Mouse (Mus musculus) embryonic facial prominence, embryonic 14.5 days (tissue): ENCODE measurements around the gene Tnfsf12. TPM values are rescaled to one million over a fixed set of nuclear protein-coding genes. Genes with fewer than 3 reads are reported as not detected.

ENCODE experiments used
- ATAC-seq: fragments of 200-750 bp; cut with Nextera tagmentation; 2 replicates; pipeline ENCODE4 v1.8.0; 2017; ENCODE audit warnings: low read depth, moderate number of reproducible peaks, moderate TSS enrichment
- DNase-seq: peaks from one replicate; pipeline ENCODE4 v3.0.0-alpha.2; 2015; ENCODE audit warnings: low spot score
- H3K27ac ChIP-seq: fragments of 300-500 bp; sonication (generic); replicated peaks from 2 replicates; pipeline ENCODE4 v1.5.1; 2014; ENCODE audit warnings: low read depth, mild to moderate bottlenecking, low read length, moderate library complexity
- H3K27me3 ChIP-seq: fragments of 300-500 bp; sonication (generic); replicated peaks from 2 replicates; pipeline ENCODE4 v1.6.1; 2014; ENCODE audit warnings: low read length; ENCODE audit not compliant: control insufficient read depth, insufficient read depth
- H3K36me3 ChIP-seq: fragments of 300-500 bp; sonication (generic); 2 replicates; pipeline ENCODE4 v1.6.1; 2014; ENCODE audit warnings: low read length, mixed read lengths; ENCODE audit not compliant: control insufficient read depth, insufficient read depth
- H3K4me1 ChIP-seq: fragments of 300-500 bp; sonication (generic); 2 replicates; pipeline ENCODE4 v1.6.1; 2014; ENCODE audit warnings: antibody characterized with exemption, low read length; ENCODE audit not compliant: control insufficient read depth, insufficient read depth
- H3K4me2 ChIP-seq: fragments of 300-500 bp; sonication (generic); 2 replicates; pipeline ENCODE4 v1.6.1; 2014; ENCODE audit warnings: low read depth, mild to moderate bottlenecking, low read length, moderate library complexity, mixed read lengths
- H3K4me3 ChIP-seq: fragments of 300-500 bp; sonication (generic); 2 replicates; pipeline ENCODE4 v1.5.1; 2014; ENCODE audit warnings: low read depth, mild to moderate bottlenecking, low read length
- H3K9ac ChIP-seq: fragments of 300-500 bp; sonication (generic); 2 replicates; pipeline ENCODE4 v1.6.1; 2014; ENCODE audit warnings: low read depth, mild to moderate bottlenecking, low read length, moderate library complexity, mixed read lengths
- H3K9me3 ChIP-seq: fragments of 300-500 bp; sonication (generic); 2 replicates; pipeline ENCODE4 v1.6.1; 2016; ENCODE audit warnings: low read length; ENCODE audit not compliant: control insufficient read depth
- WGBS: fragments of 180-500 bp; shearing (Covaris S2); extraction: QIAGEN DNeasy Blood & Tissue Kit; methylation state at CpG from one replicate; pipeline ENCODE4 v1.1.7; 2014; 5-methylcytosine and 5-hydroxymethylcytosine counted together
- polyA plus RNA-seq: library from polyadenylated mRNA; unstranded; fragments of >200 nt; fragmentation: Nextera tagmentation; extraction: Ambion mirVana; gene quantifications from 2 replicates; pipeline ENCODE4 v1.2.1, GENCODE M21; 2014

Gene Tnfsf12
- polyA plus RNA-seq, 1 experiment from 2014 or later, result 13.0 TPM

DNA sequence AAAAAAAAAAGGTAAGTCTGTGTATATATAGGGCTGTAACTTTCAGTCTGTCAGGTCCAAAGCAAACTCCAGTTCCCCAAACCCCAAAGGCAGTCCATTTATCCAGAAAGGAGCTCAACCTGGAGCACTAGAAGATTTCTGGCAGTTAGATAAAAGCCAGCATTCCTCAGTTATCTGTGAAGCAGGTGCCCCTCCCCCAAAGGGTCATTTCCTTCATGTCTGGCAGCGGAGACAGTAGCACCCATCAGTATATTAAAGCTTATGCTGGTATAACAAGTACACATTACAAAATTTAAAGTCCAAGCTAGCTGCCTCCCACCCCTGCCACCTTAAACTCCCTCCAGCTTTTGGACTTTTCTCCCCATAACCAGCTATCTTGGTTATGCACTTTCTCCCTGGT lies 3.9 kb upstream of the Tnfsf12 start:
- 50% methylated on average over 1 of the region's 1 CpGs for WGBS
- H3K9ac ChIP-seq, result no peak overlapping the region
- ATAC-seq, result no peak
- no peaks in the 10 kb centered on the region for H3K4me1 ChIP-seq
- H3K27ac ChIP-seq, result no peak overlapping the region
- DNase-seq, result no peak
- H3K4me3 ChIP-seq, result no peak overlapping the region
- no peak overlapping the region for H3K4me2 ChIP-seq
- no peaks in the 10 kb centered on the region for H3K27me3 ChIP-seq
- H3K36me3 ChIP-seq, result no peaks in the 10 kb centered on the region
- H3K9me3 ChIP-seq, result no peaks in the 10 kb centered on the region

DNA sequence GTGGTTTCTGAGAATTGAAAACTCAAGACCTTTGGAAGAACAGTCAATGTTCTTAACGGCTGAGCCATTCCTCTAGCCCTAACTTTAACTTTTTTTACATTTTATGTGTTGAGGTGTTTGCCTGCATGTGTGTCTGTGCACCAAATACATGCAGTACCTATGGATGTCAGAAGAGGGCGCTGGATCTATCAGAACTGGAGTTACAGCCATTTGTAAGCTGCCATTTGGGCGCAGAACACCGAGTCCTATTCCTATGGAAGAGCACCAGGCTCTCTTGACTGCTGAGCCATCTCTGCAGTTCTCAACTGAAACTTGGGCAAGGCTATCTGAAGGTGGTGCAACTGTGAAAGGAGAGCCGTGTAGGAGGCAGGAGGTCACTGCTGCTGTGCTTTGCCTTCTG lies 2.9 kb upstream of the Tnfsf12 start:
- ATAC-seq (no peak), DNase-seq (no peak)
- Histone ChIP-seq H3K4me2 (no peak overlapping the region), H3K27me3 (no peaks in the 10 kb centered on the region), H3K4me3 (no peak overlapping the region), H3K36me3 (no peaks in the 10 kb centered on the region), H3K9me3 (no peaks in the 10 kb centered on the region), H3K4me1 (no peaks in the 10 kb centered on the region), H3K9ac (no peak overlapping the region), H3K27ac (no peak overlapping the region)
- WGBS, result 73% methylated on average over 5 of the region's 5 CpGs

DNA sequence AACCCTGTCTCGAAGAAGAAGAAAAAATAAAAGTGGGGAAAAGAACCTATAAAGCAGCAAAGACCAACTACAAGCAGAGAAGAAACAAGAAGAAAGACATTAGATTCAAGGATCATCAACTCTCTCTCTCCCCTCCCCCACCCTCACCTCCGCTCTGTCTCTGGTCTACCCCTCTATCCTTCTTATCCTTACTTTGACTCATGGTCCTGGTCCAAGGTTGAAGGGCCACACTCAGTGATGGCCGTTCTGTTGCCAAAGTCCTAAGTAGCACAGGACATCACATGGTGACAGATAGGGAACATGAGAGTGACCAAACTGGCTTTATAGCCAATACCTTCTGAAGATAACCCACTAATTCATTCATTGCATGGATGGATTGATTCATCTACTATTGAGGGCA lies 1.7 kb upstream of the Tnfsf12 start:
- WGBS, result 92% methylated on average over 3 of the region's 3 CpGs
- H3K9me3 ChIP-seq, result no peaks in the 10 kb centered on the region
- H3K9ac ChIP-seq, result no peak overlapping the region
- H3K4me1 ChIP-seq, result no peaks in the 10 kb centered on the region
- no peaks in the 10 kb centered on the region for H3K36me3 ChIP-seq
- H3K4me3 ChIP-seq, result no peak overlapping the region
- H3K4me2 ChIP-seq, result no peak overlapping the region
- H3K27me3 ChIP-seq, result no peaks in the 10 kb centered on the region
- no peak for ATAC-seq
- H3K27ac ChIP-seq, result no peak overlapping the region
- DNase-seq, result no peak

DNA sequence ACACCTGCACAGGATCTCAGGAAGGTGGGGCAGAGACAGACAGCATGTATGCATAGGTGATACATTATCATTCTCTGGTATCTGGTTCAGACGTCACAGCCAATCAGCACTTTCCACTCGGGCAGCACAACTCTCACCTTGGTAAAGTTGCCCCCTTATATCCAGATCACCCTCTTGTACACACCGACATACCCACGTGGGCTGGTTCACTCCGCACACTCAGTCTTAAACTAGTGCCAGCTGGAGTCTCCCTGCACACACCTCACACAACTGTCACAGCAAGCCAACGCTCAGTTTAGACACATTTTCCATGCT lies 646 bp downstream of the Tnfsf12 start:
- 15% methylated on average over 6 of the region's 6 CpGs for WGBS
- no peak for DNase-seq
- peak overlapping the region; percentile 93 for H3K4me2 ChIP-seq
- H3K27ac ChIP-seq, result peak overlapping the region; percentile 79
- no peaks in the 10 kb centered on the region for H3K36me3 ChIP-seq
- no peaks in the 10 kb centered on the region for H3K4me1 ChIP-seq
- H3K9ac ChIP-seq, result peak overlapping the region; percentile 86
- H3K9me3 ChIP-seq, result no peaks in the 10 kb centered on the region
- H3K4me3 ChIP-seq, result peak overlapping the region; percentile 55
- H3K27me3 ChIP-seq, result no peaks in the 10 kb centered on the region
- ATAC-seq, result peak; percentile 24; the same call in 1 of the 2 replicates

DNA sequence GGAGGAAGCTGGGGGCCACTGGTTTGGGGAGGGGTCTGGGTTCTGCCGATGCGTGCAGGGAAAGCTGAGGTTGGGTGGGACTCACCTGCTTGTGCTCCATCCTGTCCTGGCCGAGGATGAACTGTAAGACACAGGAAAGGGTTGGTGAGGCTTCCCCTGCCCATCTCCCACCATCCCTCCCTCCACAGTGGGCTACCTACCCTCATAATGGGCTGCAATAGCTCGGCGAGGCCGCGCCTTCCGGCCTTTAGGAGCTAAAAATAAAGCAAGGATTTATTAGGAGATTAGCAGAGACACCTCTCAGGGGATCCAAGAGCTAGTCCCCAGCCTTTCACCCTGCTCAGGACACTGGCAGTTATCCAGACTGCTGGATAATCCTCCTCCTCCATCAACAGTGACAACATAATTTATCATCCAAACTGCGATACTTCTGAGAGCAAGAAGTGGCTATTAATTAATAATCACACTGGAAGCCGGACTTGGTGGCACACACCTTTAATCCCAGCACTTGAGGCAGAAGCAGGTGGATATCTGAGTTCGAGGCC lies 2.2 kb downstream of the Tnfsf12 start:
- no peaks in the 10 kb centered on the region for H3K36me3 ChIP-seq
- WGBS, result 64% methylated on average over 11 of the region's 11 CpGs
- no peaks in the 10 kb centered on the region for H3K27me3 ChIP-seq
- H3K9me3 ChIP-seq, result no peaks in the 10 kb centered on the region
- no peak overlapping the region for H3K9ac ChIP-seq
- ATAC-seq (no peak), DNase-seq (no peak)
- H3K4me2 ChIP-seq, result no peak overlapping the region
- no peak overlapping the region for H3K27ac ChIP-seq
- H3K4me3 ChIP-seq, result no peak overlapping the region
- no peaks in the 10 kb centered on the region for H3K4me1 ChIP-seq

DNA sequence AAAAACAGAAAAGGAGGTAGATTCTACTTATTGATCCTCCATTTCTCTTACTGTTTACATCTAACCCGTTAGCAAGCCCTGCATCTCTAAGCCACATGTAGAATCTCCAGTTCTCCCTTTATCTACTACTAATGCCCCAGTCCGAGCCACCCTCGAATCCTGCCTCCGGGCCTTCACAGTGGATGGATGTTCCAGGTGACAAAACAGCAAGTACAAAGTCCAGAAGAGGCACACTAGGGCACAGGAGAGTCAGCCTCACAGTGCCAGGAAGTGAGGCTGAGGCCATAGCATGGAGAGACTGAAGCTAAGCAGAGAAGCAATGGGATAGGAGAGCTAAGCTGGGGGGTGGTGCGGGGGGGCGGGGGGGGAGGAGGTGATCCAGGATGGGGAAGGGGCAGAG lies 2.8 kb downstream of the Tnfsf12 start:
- WGBS, result 78% methylated on average over 6 of the region's 6 CpGs
- H3K27me3 ChIP-seq, result no peaks in the 10 kb centered on the region
- H3K9ac ChIP-seq, result no peak overlapping the region
- no peak for DNase-seq
- no peaks in the 10 kb centered on the region for H3K36me3 ChIP-seq
- H3K4me3 ChIP-seq, result no peak overlapping the region
- H3K9me3 ChIP-seq, result no peaks in the 10 kb centered on the region
- H3K4me1 ChIP-seq, result no peaks in the 10 kb centered on the region
- no peak overlapping the region for H3K4me2 ChIP-seq
- no peak overlapping the region for H3K27ac ChIP-seq
- ATAC-seq, result no peak

DNA sequence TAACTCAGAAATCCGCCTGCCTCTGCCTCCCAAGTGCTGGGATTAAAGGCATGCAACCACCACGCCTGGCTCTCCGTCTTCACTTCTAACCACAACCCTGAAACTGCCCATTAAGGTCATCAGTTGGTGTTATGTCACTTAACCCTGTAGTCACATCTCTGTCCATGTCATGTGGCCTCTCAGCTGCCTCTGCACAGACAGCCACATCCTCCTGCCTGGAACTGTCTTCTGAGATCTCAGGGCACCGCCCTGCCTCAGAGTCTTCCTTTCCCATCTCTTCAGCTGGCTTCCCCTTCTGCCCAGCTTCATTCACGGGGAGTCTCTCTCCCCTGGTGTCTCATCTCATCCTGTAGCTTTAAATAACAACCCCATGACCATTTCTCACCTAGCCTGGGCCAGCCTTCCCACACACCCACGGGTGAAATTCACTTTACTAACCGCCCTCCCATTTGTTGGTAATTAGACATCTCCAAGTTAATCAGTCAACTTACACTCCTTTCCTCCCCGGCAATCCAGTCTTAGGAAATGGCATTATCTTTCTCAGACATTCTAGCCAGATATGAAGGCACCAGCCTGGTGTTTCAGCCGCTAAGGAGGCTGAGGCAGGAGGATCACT lies 3.3 kb downstream of the Tnfsf12 start:
- Histone ChIP-seq H3K27ac (no peak overlapping the region), H3K9me3 (no peaks in the 10 kb centered on the region), H3K9ac (no peak overlapping the region), H3K4me2 (no peak overlapping the region), H3K4me3 (no peak overlapping the region), H3K4me1 (no peaks in the 10 kb centered on the region), H3K36me3 (no peaks in the 10 kb centered on the region), H3K27me3 (no peaks in the 10 kb centered on the region)
- ATAC-seq (no peak), DNase-seq (no peak)
- 69% methylated on average over 9 of the region's 9 CpGs for WGBS

DNA sequence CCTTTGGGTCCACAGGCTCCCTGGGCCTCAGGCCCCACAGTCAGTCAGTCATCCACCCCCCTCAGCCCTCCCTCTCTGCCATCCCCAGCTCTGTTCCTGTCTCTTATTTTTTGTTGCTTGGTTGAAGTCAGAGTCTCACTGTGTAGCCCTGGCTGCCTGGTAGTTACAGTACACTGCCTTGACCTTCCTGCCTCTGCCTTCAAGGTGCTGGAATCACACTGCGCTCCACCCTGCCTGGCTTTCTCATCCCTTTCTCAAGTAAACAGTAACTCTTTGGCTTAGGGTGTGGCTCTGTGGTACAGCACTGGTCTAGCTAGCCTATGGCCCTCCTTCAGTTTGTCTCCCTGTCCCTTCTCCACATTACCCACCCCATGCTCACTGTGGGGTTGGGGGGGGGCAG lies 5.8 kb downstream of the Tnfsf12 start:
- Histone ChIP-seq H3K27ac (no peak overlapping the region), H3K27me3 (no peaks in the 10 kb centered on the region), H3K9me3 (no peaks in the 10 kb centered on the region), H3K4me2 (no peak overlapping the region), H3K4me3 (no peak overlapping the region), H3K9ac (no peak overlapping the region), H3K4me1 (peaks cover 16% of the 10 kb centered on the region), H3K36me3 (no peaks in the 10 kb centered on the region)
- ATAC-seq, result no peak
- no peak for DNase-seq
- WGBS, result 88% methylated on average over 1 of the region's 1 CpGs

DNA sequence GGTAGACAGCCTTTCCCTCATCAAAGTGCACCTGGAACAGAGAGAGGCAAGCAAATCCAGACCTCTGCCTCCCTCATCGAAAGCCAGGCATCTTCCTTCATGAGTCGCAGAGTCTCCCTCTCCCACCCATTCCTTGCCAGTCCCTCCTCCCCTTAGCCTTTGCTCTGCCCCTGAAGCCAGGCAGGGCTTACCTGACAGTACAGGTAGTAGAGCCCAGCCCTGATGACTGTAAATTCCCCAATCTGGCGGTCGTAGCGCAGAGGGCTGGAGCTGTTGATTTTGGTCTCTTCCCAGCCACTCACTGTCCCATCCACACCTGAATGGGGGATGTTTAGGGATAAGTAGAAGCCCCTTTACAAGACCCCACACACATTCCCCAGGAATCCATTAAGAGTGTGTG lies 8.6 kb downstream of the Tnfsf12 start:
- H3K4me2 ChIP-seq, result no peak overlapping the region
- no peak overlapping the region for H3K4me3 ChIP-seq
- H3K9ac ChIP-seq, result peak overlapping the region; percentile 30; the same call in 1 of the 2 replicates
- DNase-seq, result no peak
- H3K4me1 ChIP-seq, result peaks cover 26% of the 10 kb centered on the region
- H3K27ac ChIP-seq, result peak overlapping the region; percentile 71; the same call in 1 of the 2 replicates
- WGBS, result 44% methylated on average over 5 of the region's 5 CpGs
- no peak for ATAC-seq
- no peaks in the 10 kb centered on the region for H3K9me3 ChIP-seq
- no peaks in the 10 kb centered on the region for H3K36me3 ChIP-seq
- H3K27me3 ChIP-seq, result no peaks in the 10 kb centered on the region
